Mouse (Mus musculus) kidney, postnatal 14 days (tissue): ENCODE data around the gene Dst.

Source experiments
- DNase-seq: peaks from one replicate; pipeline ENCODE4 v3.0.0; 2022; ENCODE audit warnings: mixed read lengths

Dst gene

GRCm38 (mm10) chr1:34069514-34070290 is 161.7 kb downstream of the Dst start:
- no peak for DNase-seq

- no peak for DNase-seq
Observed at GRCm38 (mm10) chr1:34070474-34070873, 162.4 kb downstream of the Dst start.

GRCm38 (mm10) chr1:34070991-34071639 is 163.1 kb downstream of the Dst start:
- DNase-seq, result no peak

- DNase-seq, result no peak
Observed at GRCm38 (mm10) chr1:34072262-34072661, 164.2 kb downstream of the Dst start.

GRCm38 (mm10) chr1:34073436-34074169 is 165.6 kb downstream of the Dst start:
- DNase-seq, result no peak

GRCm38 (mm10) chr1:34074245-34075187 is 166.5 kb downstream of the Dst start:
- no peak for DNase-seq

GRCm38 (mm10) chr1:34076701-34077421 is 168.8 kb downstream of the Dst start:
- no peak for DNase-seq

GRCm38 (mm10) chr1:34077422-34077790 is 169.4 kb downstream of the Dst start:
- DNase-seq, result no peak

- DNase-seq, result no peak
Observed at GRCm38 (mm10) chr1:34077941-34078340, 169.9 kb downstream of the Dst start.

- peak; percentile 45 for DNase-seq
Observed at GRCm38 (mm10) chr1:34089011-34089410, 181.0 kb downstream of the Dst start.

GRCm38 (mm10) chr1:34090700-34091099 is 182.7 kb downstream of the Dst start:
- no peak for DNase-seq

- DNase-seq, result no peak
Observed at GRCm38 (mm10) chr1:34093652-34094051, 185.6 kb downstream of the Dst start.

- no peak for DNase-seq
Observed at GRCm38 (mm10) chr1:34094301-34094700, 186.3 kb downstream of the Dst start.

GRCm38 (mm10) chr1:34095173-34095572 is 187.1 kb downstream of the Dst start:
- DNase-seq, result no peak

GRCm38 (mm10) chr1:34096923-34097322 is 188.9 kb downstream of the Dst start:
- DNase-seq, result peak; percentile 62

GRCm38 (mm10) chr1:34097640-34098039 is 189.6 kb downstream of the Dst start:
- DNase-seq, result no peak

- DNase-seq, result no peak
Observed at GRCm38 (mm10) chr1:34099439-34099838, 191.4 kb downstream of the Dst start.

- no peak for DNase-seq
Observed at GRCm38 (mm10) chr1:34100385-34100784, 192.4 kb downstream of the Dst start.

GRCm38 (mm10) chr1:34102604-34103003 is 194.6 kb downstream of the Dst start:
- DNase-seq, result no peak

- no peak for DNase-seq
Observed at GRCm38 (mm10) chr1:34103176-34103575, 195.2 kb downstream of the Dst start.

- no peak for DNase-seq
Observed at GRCm38 (mm10) chr1:34103713-34104172, 195.7 kb downstream of the Dst start.

- DNase-seq, result no peak
Observed at GRCm38 (mm10) chr1:34104846-34105245, 196.8 kb downstream of the Dst start.
